Mouse (Mus musculus): ENCODE measurements around the gene Hfe. TPM values are rescaled to one million over a fixed set of nuclear protein-coding genes. Genes with fewer than 3 reads are reported as not detected.

The Hfe gene
- polyA plus RNA-seq, 1 experiment from 2014 or later = 10.8 TPM

DNA sequence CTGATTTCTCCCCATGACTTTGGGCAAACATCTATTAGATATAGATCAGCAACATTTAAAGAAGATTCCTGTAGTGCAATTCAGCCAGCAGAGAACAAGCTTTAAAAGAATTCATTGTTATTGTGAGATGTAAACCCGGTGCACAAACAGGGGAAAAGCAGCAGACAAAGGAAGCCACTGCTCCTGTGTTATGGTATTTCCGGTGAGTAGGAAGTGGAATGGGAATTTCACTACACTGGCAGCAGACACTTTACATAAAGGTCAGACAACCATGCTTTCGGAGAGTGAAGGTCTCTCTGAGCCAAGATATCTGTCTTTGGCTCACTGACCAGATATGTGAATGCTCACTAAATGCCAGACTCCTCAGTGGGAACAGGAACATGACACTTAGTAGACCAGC is 48.1 kb downstream of the Hfe start:
- Histone ChIP-seq H3K4me3 (no peak overlapping the region), H3K9ac (no peak overlapping the region), H3K27ac (no peak overlapping the region), H3K4me2 (no peak overlapping the region), H3K9me3 (no peaks in the 10 kb centered on the region), H3K36me3 (no peaks in the 10 kb centered on the region), H3K4me1 (no peaks in the 10 kb centered on the region), H3K27me3 (no peaks in the 10 kb centered on the region)
- no peak for ATAC-seq (ENCODE audit: borderline replicate concordance, extremely low read depth, low FRiP score, low TSS enrichment)
- 50% methylated on average over 3 of the region's 3 CpGs for WGBS

- no peak overlapping the region for H3K4me2 ChIP-seq
- no peak overlapping the region for H3K9ac ChIP-seq
- no peaks in the 10 kb centered on the region for H3K4me1 ChIP-seq
- WGBS = 62% methylated on average over 6 of the region's 6 CpGs
- no peaks in the 10 kb centered on the region for H3K36me3 ChIP-seq
- H3K27me3 ChIP-seq = no peaks in the 10 kb centered on the region
- no peaks in the 10 kb centered on the region for H3K9me3 ChIP-seq
- no peak overlapping the region for H3K27ac ChIP-seq
- no peak overlapping the region for H3K4me3 ChIP-seq
- no peak for ATAC-seq (ENCODE audit: borderline replicate concordance, extremely low read depth, low FRiP score, low TSS enrichment)
Measured at GRCm38 (mm10) chr13:23659636-23660366, 50.9 kb downstream of the Hfe start.

Small RNA genes lying within 50 kb of the gene (microRNA-seq; reads per million reads assigned to microRNA genes)
- not detected for gene Gm44314
- gene Gm44350 = not detected
- gene Gm44484 = not detected

Other genes with a start within 250 kb of the Hfe start
- 0.14 and 0.26 TPM in 2 replicates for gene Btn1a1, start 245.0 kb downstream of the Hfe start, polyA plus RNA-seq (2015; fragmentation: Nextera tagmentation; extraction: Ambion mirVana)
- 0.16 and 0.21 TPM in 2 replicates for gene Btn2a2, start 222.0 kb downstream of the Hfe start, polyA plus RNA-seq (2015; fragmentation: Nextera tagmentation; extraction: Ambion mirVana)
- 6.9 and 8.1 TPM in 2 replicates for gene Hist1h4h, start 179.8 kb downstream of the Hfe start, polyA plus RNA-seq (2015; fragmentation: Nextera tagmentation; extraction: Ambion mirVana)
- gene Hist1h2af, start 176.9 kb downstream of the Hfe start, polyA plus RNA-seq (2015; fragmentation: Nextera tagmentation; extraction: Ambion mirVana) = 6.2 and 8.4 TPM in 2 replicates
- gene Hist1h3g, start 175.4 kb downstream of the Hfe start, polyA plus RNA-seq (2015; fragmentation: Nextera tagmentation; extraction: Ambion mirVana) = 9.5 and 10.8 TPM in 2 replicates
- gene Hist1h2bh, start 167.5 kb downstream of the Hfe start, polyA plus RNA-seq (2015; fragmentation: Nextera tagmentation; extraction: Ambion mirVana) = 1.4 TPM in 2 replicates
- gene Hist1h3f, start 166.8 kb downstream of the Hfe start, polyA plus RNA-seq (2015; fragmentation: Nextera tagmentation; extraction: Ambion mirVana) = 0.75 and 1.5 TPM in 2 replicates
- 1.7 and 2.1 TPM in 2 replicates for gene Hist1h4f, start 159.2 kb downstream of the Hfe start, polyA plus RNA-seq (2015; fragmentation: Nextera tagmentation; extraction: Ambion mirVana)
- 0.78 and 0.86 TPM in 2 replicates for gene Hist1h1d, start 157.6 kb downstream of the Hfe start, polyA plus RNA-seq (2015; fragmentation: Nextera tagmentation; extraction: Ambion mirVana)
- 7.1 and 7.9 TPM in 2 replicates for gene Hist1h3e, start 148.5 kb downstream of the Hfe start, polyA plus RNA-seq (2015; fragmentation: Nextera tagmentation; extraction: Ambion mirVana)
- gene Hist1h2ae, start 139.6 kb downstream of the Hfe start, polyA plus RNA-seq (2015; fragmentation: Nextera tagmentation; extraction: Ambion mirVana) = 143 and 164 TPM in 2 replicates
- gene Hist1h2bg, start 139.5 kb downstream of the Hfe start, polyA plus RNA-seq (2015; fragmentation: Nextera tagmentation; extraction: Ambion mirVana) = 14.5 and 17.7 TPM in 2 replicates
- 10.1 and 10.2 TPM in 2 replicates for gene Hist1h2bf, start 136.7 kb downstream of the Hfe start, polyA plus RNA-seq (2015; fragmentation: Nextera tagmentation; extraction: Ambion mirVana)
- gene Hist1h2ad, start 136.5 kb downstream of the Hfe start, polyA plus RNA-seq (2015; fragmentation: Nextera tagmentation; extraction: Ambion mirVana) = 3.1 and 4.6 TPM in 2 replicates
- gene Hist1h3d, start 135.1 kb downstream of the Hfe start, polyA plus RNA-seq (2015; fragmentation: Nextera tagmentation; extraction: Ambion mirVana) = 9.4 and 10.2 TPM in 2 replicates
- gene Hist1h4d, start 129.3 kb downstream of the Hfe start, polyA plus RNA-seq (2015; fragmentation: Nextera tagmentation; extraction: Ambion mirVana) = 160 and 177 TPM in 2 replicates
- 2.5 and 3.6 TPM in 2 replicates for gene Hist1h2be, start 89.7 kb downstream of the Hfe start, polyA plus RNA-seq (2015; fragmentation: Nextera tagmentation; extraction: Ambion mirVana)
- gene Hist1h1e, start 88.3 kb downstream of the Hfe start, polyA plus RNA-seq (2015; fragmentation: Nextera tagmentation; extraction: Ambion mirVana) = 28.3 and 28.5 TPM in 2 replicates
- gene Hist1h2ac, start 26.9 kb downstream of the Hfe start, polyA plus RNA-seq (2015; fragmentation: Nextera tagmentation; extraction: Ambion mirVana) = 1.6 and 1.8 TPM in 2 replicates
- 60.8 and 63.6 TPM in 2 replicates for gene Hist1h2bc, start 26.7 kb downstream of the Hfe start, polyA plus RNA-seq (2015; fragmentation: Nextera tagmentation; extraction: Ambion mirVana)
- 0.22 and 0.35 TPM in 2 replicates for gene Hist1h1t, start 15.0 kb downstream of the Hfe start, polyA plus RNA-seq (2015; fragmentation: Nextera tagmentation; extraction: Ambion mirVana)
- 8.2 and 9.4 TPM in 2 replicates for gene Hist1h4c, start 12.4 kb downstream of the Hfe start, polyA plus RNA-seq (2015; fragmentation: Nextera tagmentation; extraction: Ambion mirVana)
- gene Hist1h1c, start 28.0 kb upstream of the Hfe start, polyA plus RNA-seq (2015; fragmentation: Nextera tagmentation; extraction: Ambion mirVana) = 36.2 and 37.0 TPM in 2 replicates
- 12.0 and 13.7 TPM in 2 replicates for gene Hist1h3c, start 34.7 kb upstream of the Hfe start, polyA plus RNA-seq (2015; fragmentation: Nextera tagmentation; extraction: Ambion mirVana)
- gene Hist1h2bb, start 35.9 kb upstream of the Hfe start, polyA plus RNA-seq (2015; fragmentation: Nextera tagmentation; extraction: Ambion mirVana) = 3.2 and 4.1 TPM in 2 replicates
- 74.3 and 83.5 TPM in 2 replicates for gene Hist1h2ab, start 40.3 kb upstream of the Hfe start, polyA plus RNA-seq (2015; fragmentation: Nextera tagmentation; extraction: Ambion mirVana)
- gene Hist1h3b, start 41.4 kb upstream of the Hfe start, polyA plus RNA-seq (2015; fragmentation: Nextera tagmentation; extraction: Ambion mirVana) = 12.0 and 18.6 TPM in 2 replicates
- gene Hist1h4b, start 46.2 kb upstream of the Hfe start, polyA plus RNA-seq (2015; fragmentation: Nextera tagmentation; extraction: Ambion mirVana) = 5.8 and 7.5 TPM in 2 replicates
- gene Hist1h4a, start 50.4 kb upstream of the Hfe start, polyA plus RNA-seq (2015; fragmentation: Nextera tagmentation; extraction: Ambion mirVana) = 0.69 TPM in 1 of 2 replicates, not detected in the other
- 8.3 and 8.5 TPM in 2 replicates for gene Hist1h3a, start 51.5 kb upstream of the Hfe start, polyA plus RNA-seq (2015; fragmentation: Nextera tagmentation; extraction: Ambion mirVana)
- 3.3 and 3.9 TPM in 2 replicates for gene Hist1h1a, start 52.8 kb upstream of the Hfe start, polyA plus RNA-seq (2015; fragmentation: Nextera tagmentation; extraction: Ambion mirVana)
- not detected in 2 replicates for gene Trim38, start 59.1 kb upstream of the Hfe start, polyA plus RNA-seq (2015; fragmentation: Nextera tagmentation; extraction: Ambion mirVana)
- gene Slc17a2, start 96.1 kb upstream of the Hfe start, polyA plus RNA-seq (2015; fragmentation: Nextera tagmentation; extraction: Ambion mirVana) = not detected in 2 replicates
- gene Slc17a3, start 128.6 kb upstream of the Hfe start, polyA plus RNA-seq (2015; fragmentation: Nextera tagmentation; extraction: Ambion mirVana) = not detected in 2 replicates
- 0.15 TPM in 1 of 2 replicates, not detected in the other for gene Slc17a1, start 156.9 kb upstream of the Hfe start, polyA plus RNA-seq (2015; fragmentation: Nextera tagmentation; extraction: Ambion mirVana)
- gene Slc17a4, start 204.2 kb upstream of the Hfe start, polyA plus RNA-seq (2015; fragmentation: Nextera tagmentation; extraction: Ambion mirVana) = not detected in 2 replicates
- gene Hist1h2ba, start 223.3 kb upstream of the Hfe start, polyA plus RNA-seq (2015; fragmentation: Nextera tagmentation; extraction: Ambion mirVana) = not detected in 2 replicates
- gene Hist1h2aa, start 223.6 kb upstream of the Hfe start, polyA plus RNA-seq (2015; fragmentation: Nextera tagmentation; extraction: Ambion mirVana) = not detected in 2 replicates

Data from lung, embryonic 15.5 days (tissue).